Mouse (Mus musculus) testis, adult 2 months (tissue): ENCODE measurements around the gene Tnrc6b. TPM values are rescaled to one million over a fixed set of nuclear protein-coding genes. Genes with fewer than 3 reads are reported as not detected.
"Not testable (repeated sequence)": the region's sequence is repeated elsewhere in the genome, so short reads cannot be mapped to it uniquely, and the experiment has no call there.

Experiments used
- H3K27ac ChIP-seq: fragments of 200-500 bp; 2 replicates; pipeline ENCODE4 v1.5.1; 2012; ENCODE audit warnings: low read depth, low read length; ENCODE audit not compliant: control insufficient read depth, insufficient read depth
- H3K27me3 ChIP-seq: fragments of 200-500 bp; 2 replicates; pipeline ENCODE4 v1.6.1; 2012; ENCODE audit warnings: mild to moderate bottlenecking, low read length, moderate library complexity; ENCODE audit not compliant: control insufficient read depth, insufficient read depth
- H3K36me3 ChIP-seq: fragments of 200-500 bp; 2 replicates; pipeline ENCODE4 v1.6.1; 2012; ENCODE audit warnings: mild to moderate bottlenecking, low read length; ENCODE audit not compliant: control insufficient read depth, insufficient read depth
- H3K4me1 ChIP-seq: fragments of 200-500 bp; 2 replicates; pipeline ENCODE4 v1.6.1; 2012; ENCODE audit warnings: low read length; ENCODE audit not compliant: control insufficient read depth, insufficient read depth
- H3K4me3 ChIP-seq: fragments of 200-500 bp; 2 replicates; pipeline ENCODE4 v1.5.1; 2012; ENCODE audit warnings: low read depth, mild to moderate bottlenecking, low read length, moderate library complexity, mixed read lengths; ENCODE audit not compliant: control insufficient read depth
- CTCF ChIP-seq: fragments of 200-500 bp; IDR thresholded peaks from 2 replicates; pipeline ENCODE4 v1.5.1; 2012; ENCODE audit warnings: low read depth, mild to moderate bottlenecking, inconsistent platforms, low read length, moderate library complexity; ENCODE audit not compliant: control insufficient read depth, insufficient read depth, insufficient replicate concordance
- POLR2A ChIP-seq: fragments of 200-500 bp; IDR thresholded peaks from 2 replicates; pipeline ENCODE4 v1.6.1; 2012; ENCODE audit warnings: low read depth, mild to moderate bottlenecking, inconsistent platforms, low read length, moderate library complexity; ENCODE audit not compliant: control insufficient read depth
- polyA plus RNA-seq: library from polyadenylated mRNA; depleted of rRNA; stranded (reverse); fragments of >200 nt; gene quantifications from 2 replicates; pipeline ENCODE4 v1.2.3, GENCODE M21; 2012

Tnrc6b gene
- polyA plus RNA-seq, 1 experiment: 26.5 TPM

DNA sequence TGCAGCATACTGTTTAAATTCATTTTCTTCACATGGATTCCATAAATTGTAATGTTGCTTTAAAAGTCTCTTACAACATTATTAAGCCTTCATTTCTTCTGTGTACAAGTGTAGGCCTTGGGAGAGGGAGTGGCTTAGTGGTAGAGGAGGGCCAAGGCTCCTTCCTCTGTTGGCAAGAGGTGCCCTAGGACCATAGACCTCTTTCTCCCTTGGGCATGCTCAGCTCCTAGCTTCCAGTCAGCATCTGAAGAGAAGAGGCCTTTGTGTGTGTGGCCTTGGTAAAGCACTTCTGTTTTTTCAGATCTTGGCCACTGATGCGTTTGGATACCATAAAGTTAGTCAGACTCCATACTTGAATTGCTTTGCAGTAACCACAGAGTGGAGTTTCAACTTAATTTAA is 133.1 kb downstream of the Tnrc6b start:
- TF ChIP-seq CTCF (no peak), POLR2A (no peak)
- Histone ChIP-seq H3K36me3 (no peaks in the 10 kb centered on the region), H3K4me1 (no peaks in the 10 kb centered on the region), H3K27me3 (no peaks in the 10 kb centered on the region), H3K27ac (no peak overlapping the region), H3K4me3 (no peak overlapping the region)

DNA sequence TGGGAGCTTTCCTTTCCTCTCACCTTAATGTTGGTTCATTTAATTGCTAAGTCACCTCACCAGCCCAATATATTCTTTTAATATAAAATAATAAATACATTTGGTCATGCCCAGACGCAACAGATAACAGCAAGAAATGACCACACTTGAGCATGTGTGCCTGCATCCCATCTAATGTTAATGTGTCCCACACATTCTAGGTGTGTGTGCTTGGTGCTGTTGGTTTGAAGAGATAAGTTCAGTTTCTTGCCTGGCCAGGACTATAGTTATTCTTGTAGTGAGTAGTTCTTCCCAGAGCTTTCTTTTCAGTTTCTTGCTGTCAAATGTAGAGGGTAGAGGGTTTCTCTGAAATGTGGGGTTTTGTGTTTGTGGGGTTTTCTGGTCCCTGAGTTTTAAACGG is 133.8 kb downstream of the Tnrc6b start:
- no peaks in the 10 kb centered on the region for H3K27me3 ChIP-seq
- no peaks in the 10 kb centered on the region for H3K4me1 ChIP-seq
- no peaks in the 10 kb centered on the region for H3K36me3 ChIP-seq
- no peak overlapping the region for H3K27ac ChIP-seq
- no peak overlapping the region for H3K4me3 ChIP-seq
- TF ChIP-seq CTCF (no peak), POLR2A (no peak)

DNA sequence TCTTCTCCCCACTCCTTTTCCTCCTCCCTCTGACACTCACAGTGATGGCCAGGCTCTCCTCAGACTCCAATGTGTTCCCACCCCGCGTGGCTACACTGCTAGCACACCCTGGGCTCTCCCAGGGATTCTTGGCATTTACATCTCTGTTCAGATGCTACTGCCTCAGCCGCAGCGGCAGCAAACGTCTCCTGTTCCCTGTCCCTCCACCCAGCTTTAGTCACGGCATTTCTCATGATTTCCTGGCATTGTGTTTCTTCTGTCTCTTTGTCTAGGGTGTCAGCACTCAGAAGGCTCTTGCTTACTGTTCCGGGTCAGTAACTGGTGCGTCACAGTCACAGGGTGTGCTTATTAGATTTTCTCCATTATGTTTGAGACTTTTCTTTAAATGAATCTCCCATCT is 138.9 kb downstream of the Tnrc6b start:
- Histone ChIP-seq H3K36me3 (no peaks in the 10 kb centered on the region), H3K4me3 (no peak overlapping the region), H3K27me3 (no peaks in the 10 kb centered on the region), H3K4me1 (no peaks in the 10 kb centered on the region), H3K27ac (no peak overlapping the region)
- TF ChIP-seq POLR2A (no peak), CTCF (no peak)

DNA sequence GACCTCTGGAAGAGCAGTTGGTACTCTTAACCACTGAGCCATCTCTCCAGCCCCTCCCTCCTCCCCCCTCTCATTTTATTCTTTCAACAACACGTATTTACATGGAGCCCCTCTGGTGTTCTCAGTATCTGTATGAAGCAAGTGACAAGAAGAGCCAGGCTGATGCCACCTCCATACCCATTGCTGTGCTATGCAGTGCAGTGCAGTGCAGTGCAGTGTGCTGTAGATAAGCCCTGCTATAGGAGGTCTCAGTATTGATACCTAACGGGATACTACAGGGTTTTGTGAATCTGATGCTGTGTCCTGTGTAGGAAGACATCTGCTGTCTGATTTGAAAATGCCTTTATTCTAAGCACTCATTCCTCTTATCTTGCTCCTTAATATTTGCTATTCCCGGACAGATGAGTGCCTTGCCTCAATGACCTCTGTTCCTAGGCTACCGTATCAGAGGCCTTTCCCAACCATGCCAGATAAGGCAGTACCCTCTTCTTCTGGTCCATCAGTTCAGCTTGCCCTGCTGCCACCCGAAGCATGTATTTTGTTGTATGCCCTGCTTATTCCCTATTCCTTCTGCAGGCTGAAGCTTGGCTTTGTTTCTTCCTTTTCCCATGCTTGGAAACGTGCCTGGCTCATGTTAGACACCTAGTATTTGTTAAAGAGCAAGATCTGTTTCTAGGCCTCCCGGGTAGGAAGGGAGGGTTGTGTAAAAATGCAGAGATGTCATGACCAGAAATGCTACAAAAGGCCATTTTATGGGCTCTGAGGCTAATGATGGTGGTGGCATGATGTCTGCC is 139.8 kb downstream of the Tnrc6b start:
- Histone ChIP-seq H3K36me3 (no peaks in the 10 kb centered on the region), H3K27ac (no peak overlapping the region), H3K4me1 (no peaks in the 10 kb centered on the region)

DNA sequence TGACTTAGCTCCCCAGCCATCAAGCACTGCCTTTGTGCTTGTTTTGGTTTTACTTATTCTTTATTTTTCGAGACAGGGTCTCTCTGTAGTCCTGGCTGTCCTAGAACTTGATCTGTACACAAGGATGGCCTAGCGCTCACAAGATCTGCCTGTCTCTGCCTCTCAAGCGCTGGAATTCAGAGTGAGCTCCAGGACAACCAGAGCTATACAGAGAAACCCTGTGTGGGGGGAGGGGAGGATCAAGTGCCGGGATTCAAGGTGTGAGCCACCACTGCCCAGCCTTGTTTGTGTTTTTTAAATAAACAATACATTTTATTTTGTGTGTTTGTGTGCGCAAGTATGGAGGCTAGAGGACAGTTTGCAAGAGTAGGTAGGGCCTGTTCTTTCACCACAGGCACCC is 141.0 kb downstream of the Tnrc6b start:
- H3K4me3 ChIP-seq: no peak overlapping the region
- no peaks in the 10 kb centered on the region for H3K36me3 ChIP-seq
- TF ChIP-seq CTCF (no peak), POLR2A (no peak)
- no peaks in the 10 kb centered on the region for H3K4me1 ChIP-seq
- H3K27me3 ChIP-seq: no peaks in the 10 kb centered on the region
- H3K27ac ChIP-seq: no peak overlapping the region

More for the DNA sequence above, 139.8 kb downstream of the Tnrc6b start:
- Histone ChIP-seq H3K4me3 (no peak overlapping the region), H3K27me3 (no peaks in the 10 kb centered on the region)
- TF ChIP-seq CTCF (no peak), POLR2A (no peak)

DNA sequence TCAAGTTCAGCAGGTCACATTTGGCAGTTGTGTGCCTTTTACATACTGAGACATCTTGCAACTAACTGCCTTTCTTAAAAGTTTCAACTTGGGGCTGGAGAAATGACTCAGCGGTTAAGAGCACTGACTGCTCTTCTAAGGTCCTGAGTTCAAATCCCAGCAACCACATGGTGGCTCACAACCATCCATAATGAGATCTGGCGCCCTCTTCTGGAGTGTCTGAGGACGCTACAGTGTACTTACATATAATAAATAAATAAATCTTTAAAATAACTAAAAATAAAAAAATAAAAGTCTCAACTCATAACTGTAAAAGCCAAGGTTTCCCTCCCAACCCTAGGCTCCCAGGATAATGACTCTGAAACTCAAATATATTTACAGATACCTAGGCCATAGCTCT is 141.4 kb downstream of the Tnrc6b start:
- not testable (repeated sequence) for H3K4me1 ChIP-seq, H3K36me3 ChIP-seq, H3K27ac ChIP-seq, H3K27me3 ChIP-seq, H3K4me3 ChIP-seq

DNA sequence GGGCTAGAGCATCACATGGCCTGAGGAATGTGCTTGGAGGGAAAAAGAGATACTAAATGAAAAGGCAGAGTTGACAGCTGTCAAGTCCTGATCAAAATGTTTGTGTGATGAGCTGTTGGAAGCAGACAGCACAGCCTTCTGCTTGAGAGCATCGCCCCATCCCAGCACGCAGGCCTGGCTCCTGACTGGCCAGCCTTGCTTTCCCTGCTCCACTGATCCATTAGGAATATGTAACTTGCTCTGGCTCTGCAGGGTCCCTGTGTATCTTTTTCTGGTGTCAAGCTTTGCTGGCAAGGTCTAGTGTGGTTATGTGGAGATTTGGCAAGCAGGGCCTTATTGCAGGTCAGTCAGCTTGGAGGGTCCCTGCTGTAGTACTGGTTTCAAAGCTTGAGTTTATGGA is 148.3 kb downstream of the Tnrc6b start:
- no peaks in the 10 kb centered on the region for H3K4me1 ChIP-seq
- TF ChIP-seq POLR2A (no peak), CTCF (no peak)
- no peak overlapping the region for H3K27ac ChIP-seq
- H3K36me3 ChIP-seq: no peaks in the 10 kb centered on the region
- no peaks in the 10 kb centered on the region for H3K27me3 ChIP-seq
- H3K4me3 ChIP-seq: no peak overlapping the region

DNA sequence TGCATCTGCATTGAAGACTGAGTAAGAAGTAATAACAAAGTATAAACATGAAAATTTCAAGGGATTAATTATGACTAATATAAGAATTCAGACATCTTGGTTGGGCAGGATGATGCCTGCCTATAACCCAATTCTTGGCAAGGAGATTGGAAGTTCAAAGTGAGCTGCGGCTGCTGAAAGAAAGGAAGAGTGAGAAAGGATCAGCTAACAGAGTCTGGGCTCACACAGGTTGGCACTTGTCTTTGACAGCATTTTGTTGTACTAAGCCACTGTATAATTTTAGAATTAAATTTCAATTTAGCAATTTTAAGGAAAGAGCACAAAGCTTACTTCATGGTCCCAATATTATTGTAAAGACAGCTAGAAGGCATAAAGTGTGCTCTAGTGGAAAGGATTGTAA is 150.2 kb downstream of the Tnrc6b start:
- Histone ChIP-seq H3K4me1 (no peaks in the 10 kb centered on the region), H3K27me3 (no peaks in the 10 kb centered on the region), H3K36me3 (no peaks in the 10 kb centered on the region), H3K4me3 (no peak overlapping the region), H3K27ac (no peak overlapping the region)
- no peak for TF ChIP-seq CTCF
- TF ChIP-seq POLR2A: no peak
